Mouse (Mus musculus): ENCODE measurements around the gene Ly6g6e. TPM values are rescaled to one million over a fixed set of nuclear protein-coding genes. Genes with fewer than 3 reads are reported as not detected.

Gene Ly6g6e
- total RNA-seq, 2 experiments from 2014 or later = not detected

DNA sequence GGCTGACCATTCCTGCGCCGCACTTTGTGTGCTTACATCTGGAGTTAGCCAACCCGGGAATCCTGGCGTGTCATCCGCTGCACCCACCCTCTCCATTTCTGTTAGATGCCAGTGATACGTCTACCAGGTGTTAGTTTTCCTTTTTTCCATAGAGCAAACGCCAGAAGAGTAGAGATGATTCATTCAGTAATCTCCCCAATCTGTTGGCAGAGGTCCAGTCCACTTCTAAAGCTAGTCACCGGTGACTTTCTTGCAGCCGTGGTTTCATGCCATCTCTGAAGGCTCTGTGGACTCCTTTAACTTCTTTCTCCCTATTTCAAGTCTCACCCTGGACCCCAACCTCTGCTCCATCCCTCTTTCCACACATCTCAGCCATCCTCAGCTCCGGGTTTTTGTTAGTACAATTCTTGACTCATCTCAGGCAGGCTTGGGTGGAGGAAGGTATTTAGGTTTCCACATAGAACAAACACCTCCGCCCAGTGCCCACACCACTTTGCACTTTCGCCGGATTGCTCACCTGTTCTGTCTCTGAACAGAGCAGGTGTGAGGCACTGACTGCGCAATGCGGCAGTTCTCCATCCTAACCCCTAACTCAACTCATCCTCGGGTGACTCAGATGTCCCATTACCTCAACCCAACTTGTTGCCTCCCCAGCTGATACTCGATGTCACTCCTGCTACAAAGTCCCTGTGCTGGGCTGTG is 8.3 kb upstream of the Ly6g6e start:
- no peak for ATAC-seq (replicated peaks; ENCODE audit: low FRiP score, poor library complexity, severe bottlenecking)

- no peak for ATAC-seq (replicated peaks; ENCODE audit: low FRiP score, poor library complexity, severe bottlenecking)
Observed at GRCm38 (mm10) chr17:35070556-35071229, 6.0 kb upstream of the Ly6g6e start.

- no peak for ATAC-seq (replicated peaks; ENCODE audit: low FRiP score, poor library complexity, severe bottlenecking)
Observed at GRCm38 (mm10) chr17:35071454-35071853, 5.2 kb upstream of the Ly6g6e start.

DNA sequence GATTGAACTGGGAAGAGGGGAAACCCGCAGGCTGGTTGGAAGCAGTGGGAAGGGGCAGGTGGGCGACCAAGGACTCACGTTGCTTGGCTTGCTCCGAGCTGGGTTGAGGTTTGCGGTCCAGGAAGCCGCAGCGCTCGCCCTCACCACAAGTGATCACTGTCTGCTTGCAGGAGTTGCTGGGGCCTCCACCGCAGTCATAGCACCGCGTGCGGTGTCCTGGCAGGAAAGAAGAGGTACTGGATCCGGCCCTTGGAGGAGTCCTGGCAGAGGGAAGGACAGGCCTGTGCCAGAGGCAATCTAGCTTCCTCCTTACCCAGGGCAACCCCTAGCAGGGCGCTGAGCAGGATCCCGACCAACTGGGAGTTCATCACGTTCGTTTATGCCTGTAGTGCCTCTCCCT is 2.6 kb upstream of the Ly6g6e start:
- ATAC-seq (replicated peaks; ENCODE audit: low FRiP score, poor library complexity, severe bottlenecking) = no peak

- no peak for ATAC-seq (replicated peaks; ENCODE audit: low FRiP score, poor library complexity, severe bottlenecking)
Observed at GRCm38 (mm10) chr17:35077285-35077684, 583 bp downstream of the Ly6g6e start.

- no peak for ATAC-seq (replicated peaks; ENCODE audit: low FRiP score, poor library complexity, severe bottlenecking)
Observed at GRCm38 (mm10) chr17:35077786-35078233, 1.1 kb downstream of the Ly6g6e start, which contains the start of gene Ly6g6d. Gene Ly6g6d, minus strand, starts transcription at chr17:35078065.

GRCm38 (mm10) chr17:35079778-35080177 is 3.1 kb downstream of the Ly6g6e start:
- ATAC-seq (replicated peaks; ENCODE audit: low FRiP score, poor library complexity, severe bottlenecking) = peak; percentile 92

GRCm38 (mm10) chr17:35080248-35080647 is 3.5 kb downstream of the Ly6g6e start:
- ATAC-seq (replicated peaks; ENCODE audit: low FRiP score, poor library complexity, severe bottlenecking) = peak; percentile 66

DNA sequence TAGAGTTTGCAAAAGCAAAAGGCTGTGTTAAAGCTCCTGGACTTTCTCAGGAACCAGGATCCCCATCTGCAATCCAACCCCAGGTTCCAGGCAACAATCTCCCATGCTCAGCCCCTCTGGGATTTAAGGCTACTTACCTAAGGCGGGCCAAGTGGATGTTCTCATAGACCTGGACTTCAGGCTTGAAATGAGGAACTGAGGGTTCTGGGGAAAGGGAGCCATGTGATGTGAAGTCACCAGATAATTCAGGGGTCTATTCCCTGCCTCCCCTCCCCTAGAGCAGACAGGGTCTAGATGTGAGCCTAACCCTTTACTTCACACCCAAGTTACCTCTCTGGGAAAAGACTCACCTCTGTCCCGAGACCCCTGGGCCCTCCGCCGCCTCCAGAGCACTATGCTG is 4.0 kb downstream of the Ly6g6e start:
- no peak for ATAC-seq (replicated peaks; ENCODE audit: low FRiP score, poor library complexity, severe bottlenecking)

DNA sequence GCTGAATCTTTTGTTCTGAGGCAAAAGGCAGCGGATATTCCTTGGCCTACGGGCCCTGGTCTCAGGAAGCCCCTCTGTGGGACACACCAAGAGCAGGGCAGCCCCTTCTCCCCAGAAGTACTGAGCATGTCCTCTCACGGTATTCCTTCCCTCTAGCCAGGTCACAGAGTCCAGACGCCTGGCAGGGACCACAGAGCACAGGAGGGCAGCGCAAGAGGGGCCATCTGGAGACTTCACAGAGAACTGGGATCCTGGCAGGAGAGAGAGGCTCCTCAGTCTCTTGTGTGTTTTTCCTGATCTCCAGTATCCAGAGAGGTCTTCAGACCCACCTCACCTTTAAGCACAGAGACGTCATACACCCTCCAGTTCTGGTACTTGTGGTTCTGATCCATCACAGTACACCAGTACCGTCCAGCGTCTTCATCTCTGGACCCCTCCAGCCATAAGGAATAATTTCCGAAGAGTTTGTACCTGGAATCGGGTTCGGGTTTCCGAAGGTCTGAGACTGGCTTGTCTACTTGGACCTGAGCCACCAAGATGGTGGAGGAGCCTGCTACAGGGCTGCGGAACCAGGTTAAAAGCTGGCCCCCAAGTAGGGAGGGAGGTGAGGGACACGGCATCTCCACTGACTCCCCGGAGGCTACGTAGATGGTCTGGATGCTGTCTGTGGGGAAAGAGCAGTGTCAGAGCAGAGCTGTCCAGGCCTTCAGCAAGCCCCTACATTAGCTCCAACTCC is 6.3 kb downstream of the Ly6g6e start:
- ATAC-seq (replicated peaks; ENCODE audit: low FRiP score, poor library complexity, severe bottlenecking) = no peak

- no peak for ATAC-seq (replicated peaks; ENCODE audit: low FRiP score, poor library complexity, severe bottlenecking)
Observed at GRCm38 (mm10) chr17:35083929-35084497, 7.3 kb downstream of the Ly6g6e start.

GRCm38 (mm10) chr17:35085208-35085865 is 8.6 kb downstream of the Ly6g6e start, which contains the start of gene Ly6g6f:
Gene Ly6g6f, minus strand, starts transcription at chr17:35085610.
- ATAC-seq (replicated peaks; ENCODE audit: low FRiP score, poor library complexity, severe bottlenecking) = no peak

DNA sequence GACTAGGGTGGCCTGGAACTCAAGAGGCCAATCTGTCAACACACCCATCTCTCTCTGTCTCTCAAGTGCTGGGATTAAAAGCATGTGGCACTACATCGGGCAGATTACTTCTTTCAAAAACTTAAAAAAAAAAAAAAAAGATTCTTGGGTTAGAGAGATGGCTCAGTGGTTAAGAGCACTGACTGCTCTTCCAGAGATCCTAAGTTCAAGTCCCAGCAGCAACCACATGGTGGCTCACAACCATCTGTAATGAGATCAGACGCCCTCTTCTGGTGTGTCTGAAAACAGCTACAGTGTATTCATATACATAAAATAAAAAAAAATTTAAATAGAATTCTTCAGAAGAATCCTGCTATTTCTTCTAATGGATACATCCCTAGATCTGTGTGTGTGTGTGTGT is 11.4 kb downstream of the Ly6g6e start:
- no peak for ATAC-seq (replicated peaks; ENCODE audit: low FRiP score, poor library complexity, severe bottlenecking)

GRCm38 (mm10) chr17:35088825-35089644 is 12.3 kb downstream of the Ly6g6e start, which contains the start of gene Abhd16a:
Gene Abhd16a, plus strand, starts transcription at chr17:35089263.
- peak; percentile 92 for ATAC-seq (replicated peaks; ENCODE audit: low FRiP score, poor library complexity, severe bottlenecking)

DNA sequence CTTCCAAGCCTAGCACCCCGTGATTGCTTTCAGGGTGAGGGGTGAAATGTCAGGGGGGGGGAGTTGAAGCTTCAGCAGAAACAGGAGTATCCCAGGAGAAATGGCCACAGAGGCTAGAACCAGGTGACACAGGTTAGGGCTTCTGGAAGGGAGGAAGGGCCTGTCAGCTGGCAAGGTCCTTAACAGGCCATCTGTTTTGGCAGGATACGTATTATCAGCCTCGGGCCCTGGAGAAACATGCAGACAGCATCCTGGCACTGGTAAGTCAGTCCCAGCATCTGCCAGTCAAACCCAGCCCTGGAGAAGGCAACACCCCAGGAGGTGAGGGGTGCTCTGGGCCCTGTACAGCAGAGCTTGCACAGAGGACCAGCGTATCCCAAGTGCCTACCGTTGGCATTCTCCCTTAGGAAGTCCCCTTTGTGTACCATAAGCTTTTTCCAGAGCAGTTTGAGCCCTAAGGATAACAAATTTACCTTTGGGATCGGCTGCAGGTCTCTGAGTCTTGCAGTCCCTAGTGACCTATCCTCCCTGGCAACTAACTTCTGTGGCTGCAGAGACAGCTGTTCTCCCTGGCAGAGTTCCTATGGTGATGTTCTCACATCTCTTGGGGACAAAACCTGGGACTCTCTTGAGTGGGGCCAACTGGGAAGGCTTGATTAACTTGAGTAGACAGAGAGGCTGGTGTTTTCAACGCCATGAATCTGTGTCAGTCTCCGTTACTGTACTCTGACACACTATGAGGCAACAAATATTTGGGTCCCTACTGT is 13.6 kb downstream of the Ly6g6e start:
- ATAC-seq (replicated peaks; ENCODE audit: low FRiP score, poor library complexity, severe bottlenecking) = peak; percentile 81

GRCm38 (mm10) chr17:35092403-35093198 is 15.9 kb downstream of the Ly6g6e start:
- no peak for ATAC-seq (replicated peaks; ENCODE audit: low FRiP score, poor library complexity, severe bottlenecking)

Measured in erythroid progenitor cell, adult 5-6 weeks (primary cell).